Mouse (Mus musculus) brain, embryonic 14.5 days (tissue): ENCODE results near the gene Fhl2.

Experiments used
- CTCF ChIP-seq: fragments of 200-500 bp; IDR thresholded peaks from 2 replicates; pipeline ENCODE4 v1.5.1; 2012; ENCODE audit warnings: inconsistent platforms, mild to moderate bottlenecking, moderate library complexity, borderline replicate concordance; ENCODE audit not compliant: insufficient read depth, insufficient read length; ENCODE audit errors: extremely low read depth
- POLR2A ChIP-seq: fragments of 200-500 bp; IDR thresholded peaks from 2 replicates; pipeline ENCODE4 v1.6.1; 2012; ENCODE audit warnings: mild to moderate bottlenecking, inconsistent platforms, borderline replicate concordance; ENCODE audit not compliant: poor library complexity, insufficient read depth, insufficient read length, severe bottlenecking; ENCODE audit errors: extremely low read depth

DNA sequence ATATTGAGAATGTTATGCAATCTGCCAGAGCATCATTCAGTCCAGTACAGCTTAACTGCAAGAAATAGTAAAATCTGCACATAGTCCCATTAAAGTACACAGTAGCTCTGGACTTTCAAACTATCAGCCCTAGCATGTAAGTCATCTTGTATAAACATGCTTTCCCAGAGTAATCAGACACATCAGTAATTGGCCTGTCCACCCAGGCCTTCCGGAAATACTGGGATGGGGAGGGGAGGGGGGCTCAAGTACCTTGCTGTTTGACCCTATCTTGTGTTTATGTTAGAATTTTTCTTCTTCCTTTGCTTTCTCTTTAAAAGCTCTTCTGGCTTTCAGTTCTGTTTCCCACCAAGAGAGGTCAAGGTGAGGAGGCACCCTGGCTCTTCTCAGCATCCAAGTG lies 725 bp downstream of the Fhl2 start:
- TF ChIP-seq CTCF, result no peak
- no peak for TF ChIP-seq POLR2A
